Mouse (Mus musculus) frontal cortex, adult 2 months (tissue): ENCODE data around the gene Sumo1. TPM values are rescaled to one million over a fixed set of nuclear protein-coding genes. Genes with fewer than 3 reads are reported as not detected.
A peak's percentile ranks its signal among the peaks of the same experiment; 100 is the strongest.
"Not testable (repeated sequence)": the region's sequence is repeated elsewhere in the genome, so short reads cannot be mapped to it uniquely, and the experiment has no call there.

ENCODE experiments used
- DNase-seq, 2 experiments: peaks; one replicate each; pipeline ENCODE4 v3.0.0; 2022; ENCODE audit warnings: low spot score in 1 of 2; ENCODE audit errors: extremely low spot score in 1 of 2
- polyA plus RNA-seq: library from polyadenylated mRNA; depleted of rRNA; stranded (reverse); fragments of >200 nt; gene quantifications from 2 replicates; pipeline ENCODE4 v1.2.3, GENCODE M21; 2012

Gene Sumo1
- polyA plus RNA-seq, 1 experiment: 123 TPM

DNA sequence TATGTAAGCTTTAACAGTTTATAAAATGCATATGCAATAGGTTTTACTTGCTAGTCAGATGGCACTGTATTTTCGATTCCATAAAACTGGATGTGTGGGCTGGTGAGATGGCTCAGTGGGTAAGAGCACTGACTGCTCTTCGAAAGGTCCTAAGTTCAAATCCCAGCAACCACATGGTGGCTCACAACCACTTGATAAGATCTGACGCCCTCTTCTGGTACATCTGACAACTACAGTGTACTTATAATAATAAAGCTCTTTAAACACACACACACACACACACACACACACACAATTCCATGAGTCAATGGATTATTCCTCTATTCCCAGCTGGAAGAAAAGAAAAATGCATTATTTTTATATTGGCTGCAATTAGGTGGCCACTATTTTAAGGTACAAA lies 32.3 kb downstream of the Sumo1 start:
- DNase-seq: no peak

DNA sequence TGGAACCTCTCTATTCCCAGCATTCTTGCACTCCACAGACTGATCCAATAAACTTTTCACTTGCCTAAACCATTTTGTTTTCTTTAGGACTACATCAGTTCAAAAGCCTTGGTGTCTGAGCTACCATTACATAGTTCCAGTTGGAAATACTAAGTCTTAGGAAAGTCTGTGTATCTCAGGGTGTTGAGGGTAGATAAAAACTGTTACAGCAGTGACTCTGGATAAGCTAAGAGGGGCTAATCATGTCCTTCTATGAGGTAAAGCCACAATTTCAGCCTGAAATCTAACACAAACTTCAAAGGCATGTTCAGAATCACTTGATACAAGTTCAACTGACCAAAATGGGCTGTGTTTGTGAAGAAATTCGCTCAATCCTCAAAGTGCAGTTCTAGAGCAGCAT lies 34.3 kb downstream of the Sumo1 start:
- no peak for DNase-seq

DNA sequence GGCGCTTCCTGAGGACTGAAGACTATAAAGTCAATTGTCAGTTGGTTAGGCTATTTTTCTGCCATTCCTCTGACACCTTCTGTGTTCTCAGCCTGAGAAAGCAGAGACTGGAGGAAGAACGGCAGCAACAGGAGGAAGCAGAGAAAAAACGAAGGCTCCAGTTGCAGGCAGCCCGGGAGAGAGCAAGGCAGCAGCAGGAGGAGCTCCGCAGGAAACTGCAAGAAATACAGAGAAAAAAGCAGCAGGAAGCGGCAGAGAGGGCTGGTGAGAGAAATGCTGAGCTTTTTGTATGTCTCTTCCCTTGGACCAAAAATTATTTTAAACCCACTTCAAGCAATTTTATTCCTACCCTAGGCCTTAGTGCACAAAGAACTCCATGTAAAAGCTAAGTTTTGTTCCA lies 37.6 kb downstream of the Sumo1 start:
- DNase-seq: no peak

DNA sequence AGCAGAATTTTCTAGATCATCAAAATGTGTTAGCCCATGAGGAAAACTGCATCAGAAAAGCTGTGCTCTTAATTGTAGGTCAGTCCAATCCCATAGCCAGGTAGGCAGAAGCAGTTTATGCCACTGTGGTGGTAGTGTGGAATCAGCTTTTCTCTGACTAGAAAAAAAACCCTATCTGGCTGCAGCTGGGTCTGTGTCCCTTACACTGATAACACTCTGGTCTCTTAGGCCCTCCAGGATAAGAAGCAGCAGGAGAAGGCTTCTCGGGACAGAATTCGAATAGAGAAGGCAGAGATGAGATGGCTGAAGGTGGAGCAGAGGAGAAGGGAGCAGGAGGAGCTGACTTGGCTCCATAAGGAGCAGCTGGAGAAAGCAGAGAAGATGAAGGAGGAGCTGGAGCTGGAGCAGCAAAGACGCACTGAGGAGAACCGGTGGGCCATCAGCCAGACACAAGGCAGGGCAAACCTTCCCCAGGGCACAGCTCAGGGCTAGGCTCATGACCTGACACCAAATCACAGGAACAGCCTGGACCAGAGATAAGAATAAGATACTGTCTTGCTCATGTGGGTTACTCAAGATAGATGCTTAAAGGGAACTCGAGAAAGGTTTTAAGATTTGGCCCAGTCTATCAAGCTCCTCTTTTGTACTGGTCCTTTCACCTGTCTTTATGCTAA lies 38.5 kb downstream of the Sumo1 start:
- no peak for DNase-seq

DNA sequence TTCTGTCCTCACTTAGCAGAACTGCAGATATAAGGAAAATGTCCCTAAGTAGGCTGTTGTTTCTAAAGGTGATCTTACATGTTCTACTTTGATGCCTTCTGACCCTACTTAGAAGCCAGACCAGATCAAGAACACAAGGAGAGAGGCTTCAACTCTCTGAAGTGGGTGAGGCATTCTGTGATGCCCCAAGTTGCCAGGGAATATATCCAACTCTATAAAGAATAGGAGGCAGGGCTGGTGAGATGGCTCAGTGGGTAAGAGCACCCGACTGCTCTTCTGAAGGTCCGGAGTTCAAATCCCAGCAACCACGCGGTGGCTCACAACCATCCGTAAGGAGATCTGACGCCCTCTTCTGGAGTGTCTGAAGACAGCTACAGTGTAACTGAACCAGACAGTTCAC lies 40.3 kb downstream of the Sumo1 start:
- DNase-seq: not testable (repeated sequence)

DNA sequence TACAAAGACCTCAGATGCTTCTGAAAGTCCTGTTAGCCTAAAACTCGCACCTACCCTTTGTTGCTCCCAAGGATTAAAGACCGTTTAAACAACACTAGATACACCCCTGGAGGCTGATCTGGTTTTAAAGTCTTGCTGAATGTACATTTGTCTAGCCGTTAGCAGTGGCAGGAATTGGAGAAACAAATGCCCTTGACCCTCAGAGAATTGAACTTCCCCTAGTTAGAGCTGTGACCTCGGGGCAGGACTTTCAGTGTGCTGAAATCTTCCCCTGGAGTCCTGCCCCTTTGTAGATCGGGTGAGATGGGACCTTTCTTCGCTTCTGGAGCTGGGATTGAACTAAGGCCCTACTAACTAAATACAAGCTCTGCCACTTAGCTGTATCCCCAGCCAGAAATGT lies 41.4 kb downstream of the Sumo1 start:
- no peak for DNase-seq

DNA sequence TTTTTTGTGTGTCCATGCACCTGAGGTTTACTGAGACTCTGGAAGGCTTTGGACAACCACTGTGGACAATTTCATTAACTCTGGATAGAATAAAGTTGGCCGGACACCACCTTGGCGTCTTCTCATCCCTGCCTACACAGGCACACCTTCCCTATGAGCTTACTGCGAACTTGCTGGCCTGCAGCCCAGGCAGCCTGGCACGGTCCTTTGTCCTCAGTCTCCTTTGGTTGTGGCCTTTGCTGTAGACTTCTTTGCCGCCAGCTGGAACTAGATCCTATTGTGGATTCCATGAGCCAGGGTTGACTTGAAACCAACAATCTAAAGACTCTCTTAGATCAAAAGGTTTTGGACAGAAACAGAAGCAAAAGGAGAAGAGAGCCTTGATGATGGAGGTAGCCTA lies 45.2 kb downstream of the Sumo1 start:
- no peak for DNase-seq

DNA sequence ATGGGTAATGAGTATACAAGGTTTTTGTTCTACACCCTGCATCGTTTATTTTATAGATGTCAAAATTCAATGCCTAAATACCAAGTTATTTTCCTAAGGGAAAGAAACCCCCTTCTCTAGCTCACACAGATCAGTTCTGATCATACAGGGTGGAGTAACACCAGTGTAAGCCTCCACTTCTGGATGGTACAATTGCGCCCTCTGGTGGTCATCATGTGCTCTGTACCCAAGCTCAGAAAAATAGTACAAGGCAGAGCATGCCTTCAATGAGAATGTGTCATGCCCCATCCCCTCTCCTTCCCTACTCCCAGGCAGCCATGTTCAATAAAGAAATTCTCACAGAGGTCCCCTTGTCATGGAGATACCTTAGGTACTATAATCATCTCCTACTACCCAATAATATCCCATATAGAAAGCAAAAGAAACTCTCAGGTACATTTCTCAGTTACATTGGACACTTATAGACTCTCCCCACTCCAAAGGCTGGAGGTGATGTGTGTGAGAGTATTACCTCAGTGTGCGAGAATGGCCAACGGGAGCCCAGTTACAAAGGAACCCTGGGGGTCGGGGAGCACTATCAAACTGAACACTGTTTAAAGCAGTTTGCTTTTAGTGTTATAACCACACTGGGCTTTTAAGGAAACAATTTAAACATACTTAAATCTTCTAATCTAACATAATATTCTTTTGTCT lies 47.2 kb downstream of the Sumo1 start:
- DNase-seq: peak; percentile 30 to 88

DNA sequence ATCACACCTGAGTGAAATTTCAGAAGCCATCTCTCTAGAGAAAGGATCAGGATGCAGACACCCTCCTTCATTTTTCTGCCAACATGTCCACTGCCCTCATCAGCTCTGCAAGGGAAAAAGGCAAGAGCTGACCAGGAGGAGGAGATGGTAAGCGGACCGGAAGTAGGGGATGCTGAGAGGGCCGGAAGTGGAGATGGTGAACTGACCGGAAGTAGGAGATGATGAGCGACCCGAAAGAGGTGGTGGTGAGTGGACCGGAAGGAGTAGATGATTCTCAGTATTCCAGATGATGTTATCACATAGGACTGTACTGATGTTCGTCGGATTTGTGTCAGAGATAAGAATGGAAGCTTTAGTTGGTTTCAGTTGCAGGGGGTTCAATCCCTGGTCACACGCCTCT lies 51.4 kb downstream of the Sumo1 start:
- DNase-seq: no peak

DNA sequence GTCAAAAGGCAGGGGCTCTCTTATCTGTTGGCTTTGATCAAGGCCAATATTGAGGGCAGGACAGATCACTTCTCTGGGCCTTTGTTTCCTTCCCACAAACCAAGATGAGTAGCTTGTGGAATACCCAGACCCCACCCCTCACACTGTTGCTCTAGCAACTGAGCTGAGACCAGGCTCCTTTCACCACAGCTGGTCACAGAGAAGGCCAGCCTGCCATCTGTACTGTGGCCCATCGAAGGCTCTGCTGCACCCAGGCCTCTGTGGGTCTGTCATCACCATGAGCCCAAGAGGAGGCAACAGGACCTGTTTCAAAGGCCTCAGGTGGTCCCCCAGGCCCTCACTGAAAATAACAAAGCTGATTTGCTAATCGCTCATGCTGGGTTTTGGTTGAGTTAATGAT lies 55.6 kb downstream of the Sumo1 start:
- DNase-seq: no peak

DNA sequence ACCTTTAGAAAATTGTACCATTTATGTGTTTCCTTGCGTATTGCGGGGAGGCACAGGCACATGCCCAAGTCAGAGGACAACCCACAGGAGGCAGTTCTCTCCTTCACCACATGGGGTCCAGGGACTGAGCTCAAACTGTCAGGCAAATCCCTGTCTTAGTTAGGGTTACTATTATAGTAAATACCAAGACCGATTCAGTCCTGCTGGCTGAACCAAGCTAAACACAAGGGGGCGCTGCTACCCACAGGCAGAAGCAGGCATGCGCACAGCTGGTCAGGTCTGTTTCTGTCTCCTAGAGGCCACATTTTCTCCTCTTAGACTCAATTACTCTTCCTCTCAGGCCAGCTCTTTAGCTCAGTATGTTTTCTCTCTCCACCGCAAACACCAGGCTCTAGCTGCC lies 56.8 kb downstream of the Sumo1 start:
- DNase-seq: peak in 1 of 2 experiments; percentile 45

DNA sequence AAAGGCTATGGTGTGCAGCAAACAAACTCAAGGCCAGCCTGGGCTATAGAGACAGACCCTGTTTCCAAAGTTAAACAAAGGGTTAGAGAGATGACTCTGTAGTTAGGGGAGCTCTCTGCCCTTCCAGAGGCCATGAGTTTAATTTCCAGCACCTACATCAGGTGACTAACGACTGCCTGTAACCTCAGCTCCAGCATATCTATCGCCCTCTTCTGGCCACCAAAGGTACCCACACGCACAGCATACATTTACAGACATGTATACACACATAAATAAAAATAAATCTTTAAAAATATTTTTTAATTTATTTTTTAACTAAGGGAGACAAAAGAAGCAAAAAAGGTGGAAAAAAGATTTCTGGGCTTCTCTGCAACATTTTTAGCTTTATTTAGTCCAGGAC lies 59.7 kb downstream of the Sumo1 start:
- DNase-seq: no peak

DNA sequence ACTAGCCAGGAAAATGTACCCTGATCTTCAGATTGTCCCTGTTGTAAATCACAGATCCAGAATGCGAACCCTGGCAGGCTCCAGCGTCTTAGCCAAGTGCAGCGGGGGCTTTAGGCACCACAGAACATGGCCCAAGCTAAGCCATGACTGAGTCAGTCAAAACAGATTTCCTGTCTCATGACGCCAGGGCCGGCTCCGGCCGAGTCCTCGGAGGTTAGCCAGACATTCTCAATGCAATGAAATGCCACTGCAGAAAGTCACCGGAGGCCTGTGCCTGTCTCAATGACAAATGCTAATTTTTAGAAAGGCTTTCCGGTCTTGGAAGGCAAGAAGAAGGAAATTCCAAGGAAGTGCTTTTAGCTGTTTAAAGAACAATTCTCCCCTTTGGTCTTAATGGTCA lies 60.7 kb downstream of the Sumo1 start:
- DNase-seq: no peak

DNA sequence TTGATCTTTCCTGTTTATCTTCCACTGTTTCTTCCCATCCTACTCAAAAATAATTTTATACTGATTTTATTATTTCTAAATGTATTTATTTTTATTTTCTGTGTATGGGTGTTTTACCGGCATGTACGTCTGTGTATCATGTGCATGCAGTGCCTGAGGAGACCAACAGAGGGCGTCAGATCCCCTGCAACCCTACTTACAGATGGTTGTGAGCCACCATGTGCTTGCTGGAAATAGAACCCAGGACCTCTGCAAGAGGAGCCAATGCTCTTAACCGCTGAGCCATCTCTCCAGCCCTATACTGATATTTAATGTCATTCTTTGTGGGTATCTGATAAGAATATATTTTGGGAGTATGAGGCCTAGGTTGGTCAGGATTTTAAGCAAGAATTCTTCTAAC lies 61.2 kb downstream of the Sumo1 start:
- no peak for DNase-seq

DNA sequence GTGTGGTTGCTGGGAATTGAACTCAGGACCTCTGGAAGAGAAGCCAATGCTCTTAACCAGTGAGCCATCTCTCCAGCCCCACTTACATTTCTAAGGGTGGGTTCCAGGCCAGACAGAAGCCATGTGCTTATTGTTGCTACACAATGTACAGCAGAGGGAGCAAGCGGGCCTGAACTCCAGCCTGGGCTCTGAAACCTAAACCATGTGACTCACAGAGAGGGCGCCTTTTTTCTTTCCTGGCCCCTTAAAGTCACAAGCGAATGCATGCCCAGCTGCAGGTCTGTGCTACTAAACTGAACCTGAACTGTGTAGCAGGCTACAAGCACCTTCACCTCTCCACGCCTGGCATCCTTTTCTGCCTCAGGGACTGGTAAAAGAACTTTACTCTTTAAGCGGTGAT lies 61.7 kb downstream of the Sumo1 start:
- no peak for DNase-seq

DNA sequence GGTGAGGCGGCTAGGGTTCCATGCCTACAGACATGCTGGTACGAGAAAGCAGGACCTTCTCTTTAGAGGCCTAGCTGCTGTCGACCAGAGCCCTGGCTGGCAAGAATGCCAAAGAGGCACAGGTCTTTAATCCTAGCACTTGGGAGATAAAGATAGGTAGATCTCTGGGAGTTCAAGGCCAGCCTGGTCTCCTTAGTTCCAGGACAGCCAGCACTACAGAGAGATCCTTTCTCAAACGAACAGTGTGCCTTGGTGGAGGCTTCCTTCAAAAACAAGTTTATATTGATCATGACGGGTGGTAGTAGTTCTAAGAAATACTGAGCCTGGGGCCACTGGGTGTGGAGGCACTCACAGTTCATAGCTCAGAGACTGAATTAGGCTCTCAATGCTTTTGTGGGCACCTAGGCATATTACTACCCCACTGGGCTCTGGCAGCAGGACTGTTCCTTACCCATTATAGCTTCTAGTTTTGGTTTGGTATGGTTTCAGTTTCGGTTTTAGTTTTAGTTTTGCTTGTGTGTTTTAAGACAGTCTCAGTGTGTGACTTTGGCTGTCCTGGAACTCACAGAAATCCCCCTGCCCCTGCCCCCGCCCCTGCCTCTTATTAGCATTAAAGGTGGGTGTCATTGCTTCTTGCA lies 62.4 kb downstream of the Sumo1 start:
- DNase-seq: no peak

DNA sequence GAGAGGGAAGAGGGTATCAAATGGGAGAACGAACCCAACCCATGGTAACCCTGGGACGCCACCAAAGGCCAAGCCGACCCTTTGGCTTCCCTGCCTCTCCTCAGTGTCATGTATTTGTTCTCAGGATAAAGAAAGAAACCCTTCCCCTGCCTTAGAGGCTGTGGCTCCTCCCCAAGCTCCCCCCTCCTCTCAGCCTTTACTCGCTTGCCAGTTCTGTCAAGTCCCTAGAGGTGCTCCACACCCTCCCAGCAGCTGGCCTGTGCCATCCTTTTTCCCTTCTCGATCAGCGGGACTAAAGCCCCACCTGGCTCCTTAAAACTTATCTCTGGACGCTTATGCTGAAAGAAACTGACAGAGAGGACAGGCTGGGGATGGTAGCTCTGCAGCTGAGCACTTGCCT lies 63.6 kb downstream of the Sumo1 start:
- DNase-seq: no peak

DNA sequence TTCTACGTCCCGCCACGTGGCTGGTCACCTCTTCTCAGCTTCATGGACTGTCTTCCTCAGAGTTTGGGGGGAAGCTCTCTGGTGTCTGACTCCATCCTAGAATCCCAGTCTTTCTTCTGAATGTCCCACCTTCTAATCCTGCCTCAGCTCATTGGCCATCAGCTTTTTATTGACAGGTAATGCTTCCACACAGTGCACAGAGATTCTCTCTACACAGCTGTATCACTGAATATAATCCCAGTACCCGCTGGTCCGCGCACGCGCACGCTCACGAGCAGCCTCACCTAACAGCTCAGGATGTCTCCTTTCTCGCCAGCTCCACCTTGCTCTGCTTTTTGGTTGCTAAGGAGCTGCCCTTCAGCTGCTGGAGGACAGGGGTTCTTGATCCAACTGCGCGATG lies 64.2 kb downstream of the Sumo1 start:
- DNase-seq: no peak

DNA sequence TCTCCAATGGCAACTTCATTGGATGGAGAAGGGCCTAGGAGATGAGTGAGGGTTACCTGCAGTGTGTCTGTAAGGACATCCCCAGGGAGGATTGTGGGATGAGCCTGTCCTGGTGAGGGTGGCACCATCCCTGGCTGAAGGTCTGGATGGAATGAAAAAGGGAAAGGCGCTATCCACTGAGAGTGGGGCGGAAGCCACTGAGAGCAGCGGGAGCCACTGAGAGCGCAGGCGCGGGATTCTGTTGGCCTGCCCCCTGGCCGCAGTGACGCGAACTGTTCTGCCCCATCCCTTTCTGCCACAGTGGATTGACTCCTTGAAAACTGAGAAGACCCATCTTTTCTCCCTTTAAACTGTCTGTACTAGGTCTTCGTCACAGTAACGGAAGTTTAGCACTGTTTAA lies 66.7 kb downstream of the Sumo1 start:
- no peak for DNase-seq

DNA sequence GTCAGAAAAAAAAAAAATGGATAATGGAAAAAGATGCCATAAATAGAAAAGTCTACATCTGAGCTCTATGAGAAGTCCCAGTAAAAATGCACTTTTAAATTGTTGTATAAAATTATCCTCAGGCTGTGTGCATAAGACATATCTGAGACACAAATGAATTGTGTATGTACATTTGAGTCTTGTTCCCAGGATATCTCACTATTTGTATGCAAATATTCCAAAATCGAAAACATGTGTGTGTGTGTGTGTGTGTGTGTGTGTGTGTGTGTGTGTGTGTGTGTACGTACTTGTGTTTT lies 67.3 kb downstream of the Sumo1 start:
- DNase-seq: no peak

DNA sequence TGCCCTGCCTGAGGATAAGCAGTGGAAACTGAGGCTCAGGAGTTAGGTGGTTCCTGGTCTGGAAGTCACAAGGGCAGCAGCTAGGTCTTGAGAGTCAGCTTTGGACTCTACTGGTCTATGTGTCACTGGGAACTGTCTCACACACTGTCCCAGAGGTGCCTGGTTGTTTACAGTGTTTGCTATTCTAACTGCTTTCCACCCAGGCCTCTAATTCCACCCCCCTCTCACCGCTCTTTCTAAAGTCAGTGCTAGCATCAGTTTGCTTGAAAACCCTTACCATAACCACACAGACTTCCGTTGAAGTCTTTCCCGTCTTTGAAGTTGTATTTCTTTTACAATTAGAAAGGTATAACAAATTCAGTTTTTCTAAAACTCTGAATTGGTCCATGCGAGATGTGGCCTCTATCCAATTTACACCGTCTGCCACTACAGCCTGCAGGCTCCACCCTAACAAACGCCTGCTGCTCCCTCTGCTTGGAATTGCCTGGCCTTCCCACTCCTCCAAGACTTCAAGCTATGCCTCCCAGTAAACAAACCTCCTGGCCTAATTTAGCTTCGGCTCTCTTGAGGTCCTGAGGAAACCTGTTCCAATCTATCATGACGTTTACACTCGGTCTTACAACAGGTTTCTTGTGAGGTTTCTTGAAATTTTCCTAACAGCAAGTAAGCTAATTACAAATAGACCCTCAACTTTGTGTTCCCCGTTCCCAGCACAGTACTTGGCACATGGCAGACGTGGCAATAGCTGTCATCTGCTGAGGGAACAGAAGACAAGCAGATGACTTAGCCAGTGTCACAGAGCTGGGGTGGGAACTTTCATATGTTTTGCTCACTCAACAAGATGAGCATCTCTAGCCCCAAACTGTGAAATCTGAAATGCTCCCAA lies 67.9 kb downstream of the Sumo1 start:
- peak; percentile 19 to 39 for DNase-seq
